Mouse (Mus musculus) frontal cortex, adult 2 months (tissue): ENCODE results near the gene Coq6. TPM values are rescaled to one million over a fixed set of nuclear protein-coding genes. Genes with fewer than 3 reads are reported as not detected.

Source experiments
- DNase-seq, 2 experiments: peaks; one replicate each; pipeline ENCODE4 v3.0.0; 2022; ENCODE audit warnings: low spot score in 1 of 2; ENCODE audit errors: extremely low spot score in 1 of 2
- polyA plus RNA-seq: library from polyadenylated mRNA; depleted of rRNA; stranded (reverse); fragments of >200 nt; gene quantifications from 2 replicates; pipeline ENCODE4 v1.2.3, GENCODE M21; 2012

Coq6 gene
- polyA plus RNA-seq, 1 experiment, result 34.9 TPM

DNA sequence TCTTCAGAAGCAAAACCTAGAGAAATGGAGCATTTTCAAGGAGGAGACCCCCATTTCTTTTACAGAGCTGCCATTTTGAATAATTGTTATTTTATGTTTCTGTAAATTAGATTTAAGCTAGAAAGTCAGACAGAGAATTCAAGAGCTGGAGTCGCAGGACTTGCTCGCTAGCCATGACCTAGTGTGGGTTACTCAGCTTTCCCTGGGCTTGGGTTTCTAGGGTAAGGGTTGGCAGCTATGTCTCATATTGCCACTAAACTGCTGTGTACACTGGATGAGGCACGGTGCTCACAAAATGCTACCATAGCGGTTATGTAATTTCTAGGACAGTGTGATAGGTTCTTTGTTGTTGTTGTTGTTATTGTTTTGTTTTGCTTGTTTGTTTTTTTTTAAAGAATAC lies 31.2 kb downstream of the Coq6 start:
- no peak for DNase-seq

DNA sequence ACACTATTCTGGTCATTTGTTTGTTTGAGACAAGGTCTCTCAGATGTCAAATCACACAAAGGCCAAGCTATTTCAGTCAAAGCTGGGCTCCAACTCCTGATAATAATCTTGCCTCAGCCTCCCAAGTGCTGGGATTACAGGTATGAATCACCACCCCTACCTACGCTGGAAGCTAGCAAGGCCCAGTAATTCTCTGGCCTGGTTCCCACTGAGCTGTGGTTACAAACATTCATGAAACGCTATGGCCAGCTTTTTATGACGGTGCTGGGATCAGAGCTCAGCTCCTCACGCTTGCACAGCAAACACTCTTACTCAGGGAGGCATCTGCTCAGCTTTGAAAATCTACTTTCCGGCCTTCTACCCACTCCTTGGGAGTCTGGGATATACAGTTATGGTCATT lies 32.4 kb downstream of the Coq6 start:
- DNase-seq, result no peak

DNA sequence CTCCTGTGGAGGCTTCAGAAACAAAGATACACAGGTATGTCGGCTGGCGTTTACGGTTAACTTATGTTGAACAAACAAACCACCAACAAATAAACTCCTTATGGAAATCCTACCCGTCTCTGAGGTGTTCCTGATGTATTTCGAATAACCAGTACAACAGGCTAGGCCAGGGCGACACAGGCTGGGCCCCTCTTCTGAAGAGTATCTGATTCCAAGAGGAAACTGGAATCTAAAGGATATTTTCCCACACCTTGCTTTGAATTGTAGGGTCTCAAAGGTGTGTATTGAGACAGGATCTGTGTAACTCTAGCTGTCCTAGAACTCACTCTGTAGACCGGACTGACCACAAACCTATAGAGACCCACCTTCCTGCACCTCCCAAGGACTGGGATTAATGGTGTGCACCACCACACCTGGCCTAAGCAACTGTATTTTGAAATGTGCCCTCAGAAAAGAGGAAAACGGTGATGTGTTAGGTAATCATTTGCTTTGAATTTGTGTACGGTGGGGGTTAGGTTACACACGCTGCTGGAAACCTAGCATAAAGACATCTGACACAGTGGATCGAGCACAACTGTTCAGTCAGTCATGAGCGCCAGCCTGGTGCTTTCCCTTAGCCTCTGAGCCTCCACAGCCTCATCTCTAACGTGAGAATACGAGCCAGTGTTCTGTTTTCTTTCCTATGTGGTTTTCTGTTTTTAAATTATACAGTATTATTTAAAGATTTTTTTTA lies 35.7 kb downstream of the Coq6 start:
- DNase-seq, result no peak

DNA sequence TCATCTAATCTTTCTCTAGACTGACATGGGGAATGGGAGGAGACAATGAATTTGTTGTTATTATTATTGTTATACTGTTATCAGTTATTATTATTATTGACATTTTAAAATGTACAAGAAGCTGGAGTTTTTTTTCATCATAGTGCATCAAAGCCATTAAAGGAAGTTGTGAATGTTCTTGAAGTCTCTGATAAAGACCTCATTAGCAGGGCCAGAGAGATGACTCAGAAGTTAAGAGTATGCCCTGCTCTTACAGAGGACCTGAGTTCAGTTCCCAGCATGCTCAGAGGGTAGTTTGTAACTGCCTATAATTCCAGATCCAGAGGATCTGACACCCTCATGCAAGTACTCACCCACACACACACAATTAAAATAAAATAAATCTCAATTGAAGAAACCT lies 36.2 kb downstream of the Coq6 start:
- DNase-seq, result no peak

DNA sequence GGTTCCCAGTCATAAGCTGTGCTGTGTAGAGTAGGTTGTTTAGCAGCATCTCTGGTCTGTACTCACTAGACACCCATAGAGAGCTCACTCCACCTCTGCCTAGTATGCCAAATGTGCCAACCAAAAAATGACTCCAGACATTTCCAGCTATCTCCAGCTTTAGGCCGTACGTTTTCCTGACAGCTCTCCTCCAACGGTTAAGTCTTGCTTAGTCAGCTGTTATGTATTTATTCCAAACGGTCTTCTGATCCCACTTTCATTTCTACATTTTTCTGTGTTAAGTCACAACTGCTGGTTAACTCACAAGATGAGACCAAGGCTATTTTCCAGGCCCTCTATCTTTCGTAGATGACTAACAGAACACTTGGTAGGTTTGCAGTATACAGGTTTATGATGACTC lies 37.2 kb downstream of the Coq6 start:
- DNase-seq, result no peak

DNA sequence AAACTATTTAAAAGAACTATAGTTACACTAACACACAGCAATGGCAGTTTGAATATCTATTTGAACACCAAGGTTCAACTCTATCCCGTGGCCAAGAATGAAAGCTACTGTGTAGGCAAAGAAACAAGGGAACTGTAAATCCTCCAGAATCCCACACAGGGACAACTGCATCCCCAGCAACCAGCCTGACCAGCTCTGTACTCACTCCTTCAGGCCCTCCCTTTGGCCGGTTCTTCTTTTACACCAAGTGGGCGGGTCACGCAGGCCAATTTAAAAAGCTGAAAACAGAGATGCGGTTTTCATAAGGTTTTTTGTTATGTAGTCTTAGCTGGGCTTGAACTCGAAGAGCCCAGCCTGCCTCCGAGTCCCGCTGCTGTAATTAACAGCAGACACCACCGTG lies 37.7 kb downstream of the Coq6 start:
- DNase-seq, result no peak

DNA sequence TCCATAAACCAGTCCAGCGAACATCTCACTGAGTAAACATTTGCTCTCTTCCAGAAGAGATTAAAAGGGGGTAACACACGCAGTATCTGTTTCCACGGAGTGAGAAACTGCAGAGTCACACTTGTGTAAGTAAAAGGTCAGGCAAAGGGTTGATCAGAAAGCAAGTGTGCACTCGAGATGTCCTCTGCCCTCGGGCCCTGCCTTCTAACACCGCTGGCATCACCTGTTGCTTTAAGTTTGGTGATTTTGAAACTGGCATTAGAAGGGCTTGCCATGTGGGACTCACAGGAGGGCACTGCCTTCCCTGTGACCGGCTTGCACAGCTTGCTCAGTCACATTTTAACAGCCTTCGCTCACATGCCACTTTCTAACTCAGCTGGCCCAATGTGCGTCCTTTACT lies 38.2 kb downstream of the Coq6 start:
- DNase-seq, result no peak

DNA sequence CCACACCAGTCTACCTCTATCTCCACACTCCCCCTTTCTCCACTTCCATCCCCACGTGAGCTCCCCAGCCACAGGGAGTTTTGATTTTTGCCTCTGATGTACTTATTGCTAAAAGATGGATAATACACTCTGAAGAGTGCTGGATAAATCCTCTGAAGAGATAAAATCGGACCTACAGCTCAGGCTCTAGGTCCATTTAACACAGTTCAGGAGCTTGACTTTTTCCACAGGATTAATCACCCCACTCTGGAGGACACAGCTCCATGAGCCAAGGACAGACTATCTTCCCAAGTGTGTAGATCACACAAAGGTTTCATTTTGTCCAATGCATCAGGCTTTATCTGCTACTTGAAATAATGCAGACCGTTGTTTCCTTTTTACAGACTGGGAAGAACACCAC lies 38.6 kb downstream of the Coq6 start:
- no peak for DNase-seq

DNA sequence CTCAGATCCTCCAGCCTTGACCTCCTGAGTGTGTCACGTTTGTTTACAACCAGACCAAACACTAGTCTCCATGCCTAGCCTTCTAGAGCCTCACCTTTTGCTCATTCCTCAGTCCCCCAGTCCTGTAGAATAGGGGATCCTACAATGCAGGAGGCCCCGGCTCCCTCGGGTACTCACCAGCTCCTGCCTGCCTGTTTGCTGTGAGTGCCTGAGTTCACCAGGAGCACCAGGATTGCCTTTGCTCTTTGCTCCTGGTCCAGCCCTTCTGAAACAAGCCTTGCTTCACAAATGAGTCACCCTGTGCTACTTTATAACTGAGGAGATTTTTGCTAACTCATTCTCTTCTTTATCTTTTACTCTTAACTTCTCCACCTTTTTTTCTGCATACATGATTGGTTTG lies 39.2 kb downstream of the Coq6 start:
- no peak for DNase-seq

DNA sequence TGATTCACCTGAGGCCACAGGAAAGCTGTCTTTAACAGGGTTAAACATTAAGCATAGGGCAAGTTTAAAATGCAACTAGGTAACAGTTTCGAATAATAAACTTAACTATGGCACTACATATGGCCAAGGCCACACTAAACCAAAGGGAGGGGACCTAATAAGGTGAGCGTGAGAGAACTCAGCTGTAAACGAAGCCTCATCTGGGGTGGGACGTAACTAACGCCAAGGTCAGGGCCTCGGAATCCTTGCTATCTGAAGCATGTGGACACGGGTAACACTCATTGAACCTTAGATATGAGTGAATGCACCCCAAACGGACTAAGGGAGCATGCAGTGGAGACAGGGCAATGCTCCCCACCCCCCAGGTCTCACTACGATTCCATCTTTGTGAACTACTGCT lies 41.5 kb downstream of the Coq6 start:
- DNase-seq, result no peak

DNA sequence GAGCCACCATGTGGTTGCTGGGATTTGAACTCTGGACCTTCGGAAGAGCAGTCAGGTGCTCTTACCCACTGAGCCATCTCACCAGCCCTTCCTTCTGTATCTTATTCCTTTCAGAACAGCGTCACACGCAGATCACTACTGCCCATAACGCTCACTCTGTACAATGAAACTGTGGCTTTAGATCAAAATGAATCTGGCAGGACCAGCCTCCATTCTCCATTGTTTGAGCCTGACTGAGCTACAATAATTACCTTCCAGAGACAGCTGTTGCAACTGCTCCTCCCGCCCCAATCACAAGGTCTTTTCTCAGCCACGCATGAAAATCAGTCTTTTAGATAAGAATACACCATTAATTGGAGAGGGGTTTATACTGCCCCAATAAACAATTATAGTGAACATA lies 43.1 kb downstream of the Coq6 start:
- no peak for DNase-seq

DNA sequence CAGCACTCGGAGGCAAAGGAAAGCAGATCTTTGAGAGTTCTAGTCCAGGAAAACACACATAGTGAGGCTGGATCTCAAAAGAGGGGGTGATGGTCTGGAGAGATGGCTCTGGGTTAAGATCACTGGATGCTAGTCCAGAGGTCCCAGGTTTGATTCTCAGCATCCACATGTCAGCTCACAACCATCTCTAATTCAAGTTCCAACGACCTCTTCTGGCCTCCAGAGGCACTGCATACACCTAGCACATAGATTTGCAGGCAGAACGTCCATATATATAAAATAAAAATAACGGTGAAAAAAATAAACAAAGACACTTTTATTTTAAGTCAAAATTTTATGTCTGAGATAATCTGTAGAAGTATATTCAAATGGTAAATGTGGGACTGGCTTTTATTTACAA lies 45.8 kb downstream of the Coq6 start:
- no peak for DNase-seq

DNA sequence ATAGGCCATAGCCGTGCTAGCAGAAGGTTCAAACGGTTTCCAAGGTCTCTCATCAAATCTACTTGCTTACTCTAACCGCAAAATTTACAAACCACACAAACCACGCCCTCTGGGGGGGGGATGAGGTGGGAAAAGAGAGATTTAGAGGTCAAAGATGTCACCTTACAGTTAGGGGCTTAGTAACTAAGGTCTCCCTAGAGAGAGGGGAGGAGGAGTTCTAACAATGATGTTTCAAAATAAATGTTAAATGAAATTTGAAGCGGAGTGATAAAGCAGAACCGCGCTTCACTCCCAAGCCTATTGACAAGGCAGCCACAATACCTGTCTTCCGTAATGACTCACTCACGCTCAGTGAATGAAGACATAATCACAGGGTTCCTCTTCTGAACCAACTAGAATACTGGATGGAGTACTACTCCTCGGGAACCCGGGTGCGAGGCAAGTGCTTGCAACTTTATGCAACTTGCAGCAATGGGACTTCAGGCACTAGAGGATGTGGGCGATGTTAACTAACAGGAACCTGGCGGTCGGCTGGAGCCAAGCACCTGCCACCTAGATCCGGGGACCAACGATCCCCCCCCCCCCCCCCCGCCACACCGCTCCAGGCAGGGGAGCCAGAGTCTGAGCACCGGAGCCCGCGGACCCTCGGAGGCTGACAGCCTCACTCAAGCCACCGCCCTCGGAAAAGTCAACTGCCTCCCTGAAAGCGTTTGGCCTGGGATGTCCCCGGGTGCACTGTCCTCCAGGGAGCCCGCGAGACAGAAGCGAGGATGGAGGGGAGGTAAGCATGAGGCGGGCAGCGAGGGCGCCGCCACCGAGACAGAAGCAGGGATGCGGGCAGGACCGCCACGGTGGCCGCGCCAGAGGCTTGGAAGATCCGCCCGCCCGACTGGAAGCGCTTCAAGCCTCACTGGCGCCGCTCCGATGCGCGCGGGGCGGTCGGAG lies 46.7 kb downstream of the Coq6 start:
- DNase-seq, result peak; percentile 21 to 36

DNA sequence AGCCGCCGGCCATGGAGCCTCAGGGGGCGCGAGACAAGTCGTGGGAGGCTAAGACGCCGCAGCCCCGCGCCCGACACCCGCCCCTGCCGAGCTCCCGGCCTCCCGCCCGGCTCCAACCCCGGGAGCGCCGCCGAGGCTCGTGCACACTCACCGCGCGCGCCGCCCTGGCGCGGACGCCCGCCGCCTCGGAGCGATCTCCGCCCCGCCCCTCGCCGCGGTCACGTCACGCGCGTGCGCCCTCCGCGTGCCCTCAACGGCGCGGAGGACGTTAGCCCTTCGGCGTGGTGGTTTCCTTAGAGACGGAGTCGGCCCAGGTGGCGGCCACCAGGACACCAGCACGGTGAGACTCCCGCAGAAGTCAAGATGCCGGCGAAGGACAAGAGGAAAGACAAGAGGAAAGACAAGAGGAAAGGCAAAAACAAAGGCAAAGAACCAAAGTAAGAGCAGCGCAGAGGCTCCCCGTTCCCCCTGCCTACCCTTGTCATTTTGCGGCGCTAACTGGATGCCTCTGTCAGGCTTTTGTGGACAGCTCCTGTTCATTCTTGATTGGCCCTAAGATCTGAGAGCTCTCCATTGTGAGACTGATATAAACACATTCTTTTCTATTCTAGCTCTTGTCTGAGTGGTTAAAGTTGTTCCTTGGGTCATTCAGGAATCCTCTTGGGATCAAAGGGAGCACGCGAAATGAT lies 47.5 kb downstream of the Coq6 start, which contains the start of the genes Entpd5 and Bbof1:
Entpd5 (minus strand) TSS at position 211 of the 689 bp plus-strand sequence.
Bbof1 (plus strand) TSS at position 253 of the 689 bp plus-strand sequence.
- DNase-seq, result peak; percentile 63 to 93

DNA sequence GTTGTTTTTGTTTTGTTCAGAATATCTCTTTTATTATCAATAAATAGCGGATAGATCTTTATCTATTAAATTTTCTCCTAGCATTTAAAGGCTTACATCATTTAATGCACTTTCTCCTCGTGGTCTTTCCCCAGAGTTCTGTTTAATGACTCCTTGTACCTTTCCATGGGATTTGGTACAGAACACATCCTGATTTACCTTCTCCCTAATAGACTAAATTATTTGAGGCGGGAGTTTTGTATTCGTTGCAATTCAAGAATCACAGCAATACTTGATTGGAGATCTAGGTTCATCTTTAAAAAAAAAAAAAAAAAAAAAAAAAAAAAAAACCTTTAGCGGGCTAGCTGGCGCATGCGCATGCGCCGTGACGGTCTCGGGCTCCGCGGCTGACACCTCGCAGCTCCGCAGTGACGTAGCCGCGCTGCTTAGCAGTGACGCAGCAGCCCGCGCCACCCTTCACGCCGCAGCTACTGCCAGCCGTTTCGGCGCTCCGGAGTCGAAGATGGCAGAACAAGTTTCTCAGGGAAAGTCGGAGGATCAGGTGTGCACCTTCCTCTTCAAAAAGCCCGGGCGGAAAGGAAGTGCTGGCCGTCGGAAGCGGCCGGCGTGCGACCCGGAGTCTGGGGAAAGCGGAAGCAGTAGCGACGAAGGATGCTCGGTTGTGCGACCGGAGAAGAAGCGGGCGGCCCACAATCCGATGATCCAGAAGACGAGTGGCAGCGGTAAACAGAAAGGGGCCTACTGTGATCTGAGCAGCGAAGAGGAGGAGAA lies 55.6 kb downstream of the Coq6 start, which contains the start of gene Rnf113a2:
Rnf113a2 (plus strand) TSS at position 363 of the 771 bp plus-strand sequence.
- DNase-seq, result peak; percentile 64 to 82

DNA sequence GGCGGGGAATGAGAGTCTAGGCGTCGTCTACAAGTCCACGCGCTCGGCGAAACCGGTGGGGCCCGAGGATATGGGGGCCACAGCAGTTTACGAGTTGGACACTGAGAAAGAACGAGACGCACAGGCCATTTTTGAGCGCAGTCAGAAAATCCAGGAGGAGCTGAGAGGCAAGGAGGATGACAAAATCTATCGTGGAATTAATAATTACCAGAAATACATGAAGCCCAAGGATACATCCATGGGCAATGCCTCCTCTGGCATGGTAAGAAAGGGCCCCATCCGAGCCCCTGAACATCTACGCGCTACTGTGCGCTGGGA lies 56.1 kb downstream of the Coq6 start:
- no peak for DNase-seq
